Mouse (Mus musculus) megakaryocyte progenitor cell, adult 5-6 weeks (primary cell): ENCODE measurements around the gene Cacna1h. TPM values are rescaled to one million over a fixed set of nuclear protein-coding genes. Genes with fewer than 3 reads are reported as not detected.

Source experiments
- ATAC-seq: replicated peaks from 2 replicates; pipeline ENCODE4 v1.8.0; 2016; ENCODE audit warnings: mild to moderate bottlenecking, moderate TSS enrichment, inconsistent platforms; ENCODE audit not compliant: poor library complexity
- total RNA-seq, 2 experiments: library from RNA; stranded (forward) in 1 of 2; stranded (reverse) in 1 of 2; fragments of 157-497, 149-512 nt in 1 of 2; fragments of 200-1000 nt in 1 of 2; gene quantifications; 2 replicates each; pipeline versions ENCODE4 v1.2.3 to v1.2.4; 2015 to 2017

The Cacna1h gene
- total RNA-seq (2015) = 0.32 TPM in 1 of 2 replicates, not detected in the other
- total RNA-seq (2017) = not detected in 2 replicates

GRCm38 (mm10) chr17:25433617-25434606, at the start of gene Cacna1h:
Gene Cacna1h (minus strand): TSS chr17:25433783.
- ATAC-seq = no peak

- no peak for ATAC-seq
Measured at GRCm38 (mm10) chr17:25482092-25482491, 48.5 kb upstream of the Cacna1h start.

GRCm38 (mm10) chr17:25480820-25481219, 47.2 kb upstream of the Cacna1h start:
- ATAC-seq = no peak

DNA sequence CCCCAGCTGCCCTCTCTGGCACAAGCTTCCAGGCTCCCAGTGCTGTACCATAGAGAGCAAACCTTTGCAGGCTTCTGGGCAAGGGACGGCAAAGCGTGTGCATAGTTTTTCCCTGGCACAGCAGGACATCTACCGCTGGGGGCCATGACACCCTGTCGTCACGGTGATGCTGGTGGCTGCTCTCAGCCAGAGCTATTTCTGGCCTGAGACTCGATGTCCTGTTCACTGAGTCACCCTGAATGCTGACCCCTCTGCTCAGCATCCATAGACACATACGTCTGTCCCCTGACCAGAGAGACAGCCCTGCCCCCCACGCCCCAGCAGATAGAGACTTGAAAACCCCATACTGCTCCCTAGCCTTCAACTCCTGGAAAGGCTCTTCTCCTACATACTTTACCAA, 46.6 kb upstream of the Cacna1h start:
- ATAC-seq = no peak

DNA sequence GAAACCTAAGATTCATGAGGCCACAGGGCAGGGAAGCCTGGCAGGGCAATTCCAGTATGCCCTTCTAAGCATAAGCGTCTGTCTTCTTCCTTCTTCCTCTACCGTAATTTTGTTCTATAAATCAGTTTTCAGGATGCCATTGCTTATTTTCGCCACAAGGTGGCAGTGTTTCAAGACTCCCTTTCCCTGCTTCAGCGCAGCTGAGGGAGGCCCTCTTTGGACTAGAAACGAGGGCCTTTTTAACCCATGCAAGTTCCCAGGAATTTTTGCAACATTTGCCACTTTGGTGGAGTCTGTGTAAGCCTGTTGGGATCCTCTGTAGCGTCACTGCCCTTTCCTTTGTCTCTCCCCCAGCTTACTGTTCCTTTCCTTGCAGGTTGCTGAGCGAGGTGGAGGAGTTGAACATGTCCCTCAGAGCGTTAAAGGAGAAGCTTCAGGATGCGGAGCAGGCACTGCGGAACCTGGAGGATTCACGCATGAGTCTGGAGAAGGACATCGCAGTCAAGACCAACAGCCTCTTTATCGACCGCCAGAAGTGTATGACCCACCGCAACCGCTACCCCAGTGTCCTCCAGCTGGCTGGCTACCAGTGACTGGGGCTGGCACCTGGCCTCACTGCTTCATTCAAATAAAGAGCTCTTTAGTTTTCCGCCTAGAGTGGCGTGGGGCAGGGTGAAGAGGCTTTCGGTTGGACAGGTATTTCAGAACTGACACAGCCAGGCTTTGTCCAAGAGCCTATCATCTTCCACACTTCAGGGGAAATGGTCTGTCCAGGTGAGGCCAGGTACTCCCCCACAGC, 42.6 kb upstream of the Cacna1h start:
- peak; percentile 61 for ATAC-seq

DNA sequence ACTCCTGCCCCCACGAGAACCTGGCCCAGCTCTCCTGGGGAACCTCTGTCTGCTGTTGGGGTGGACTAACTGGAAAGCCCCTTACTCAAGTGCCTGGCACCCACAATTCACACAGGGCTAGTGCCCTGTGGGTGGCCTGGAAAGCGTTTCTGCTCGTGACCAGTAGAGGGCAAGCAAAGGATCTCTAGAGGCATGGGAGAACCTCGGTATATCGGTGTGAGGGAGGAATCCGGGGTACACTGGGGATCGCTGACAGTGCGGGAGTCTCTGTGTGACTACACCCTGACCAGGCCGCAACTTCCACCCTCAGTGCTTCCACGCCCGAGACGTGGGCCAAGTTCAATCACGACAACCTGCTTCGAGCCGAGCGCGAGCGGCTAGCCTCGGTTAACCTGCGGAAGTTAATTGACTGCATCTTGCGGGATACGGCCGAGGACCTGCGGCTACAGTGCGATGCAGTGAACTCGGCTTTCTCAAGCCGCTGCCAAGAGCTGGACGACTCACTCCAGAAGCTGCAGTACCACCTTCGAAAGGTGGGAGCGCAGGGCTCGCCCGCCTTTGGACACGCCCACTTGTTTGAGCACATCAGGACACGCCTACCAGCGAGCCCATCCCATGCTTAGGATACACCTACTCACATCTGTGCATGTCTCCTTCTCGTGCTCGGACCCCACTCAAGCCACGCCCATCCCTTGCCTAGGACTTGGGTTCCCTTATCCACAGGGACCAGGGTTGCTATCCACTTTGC, 40.9 kb upstream of the Cacna1h start:
- peak; percentile 81 for ATAC-seq

GRCm38 (mm10) chr17:25472044-25472443, 38.5 kb upstream of the Cacna1h start:
- ATAC-seq = no peak

DNA sequence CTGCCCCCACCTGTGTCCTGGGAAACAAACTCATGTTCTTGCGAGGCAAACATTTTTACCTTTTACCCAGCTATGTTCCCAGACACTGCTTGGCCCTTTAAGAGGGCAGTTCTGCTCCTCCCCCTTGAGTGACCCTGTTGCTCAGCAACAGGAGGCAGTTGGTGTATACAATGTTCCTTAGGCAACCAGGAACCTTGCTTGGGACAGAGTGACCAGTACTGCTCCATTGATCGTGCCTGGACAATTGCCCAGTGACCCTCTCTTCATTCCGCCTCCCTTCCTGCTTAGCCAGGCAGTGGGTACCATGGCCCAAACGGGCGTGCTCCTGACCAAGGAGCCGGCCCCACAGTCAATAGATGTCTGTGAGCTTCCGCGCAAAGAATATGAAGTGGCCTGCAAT, 37.8 kb upstream of the Cacna1h start:
- no peak for ATAC-seq

GRCm38 (mm10) chr17:25469798-25470197, 36.2 kb upstream of the Cacna1h start:
- 0 out of 2 replicates have a peak, but pooled peaks have one; percentile 41 for ATAC-seq

GRCm38 (mm10) chr17:25468301-25468700, 34.7 kb upstream of the Cacna1h start:
- no peak for ATAC-seq

DNA sequence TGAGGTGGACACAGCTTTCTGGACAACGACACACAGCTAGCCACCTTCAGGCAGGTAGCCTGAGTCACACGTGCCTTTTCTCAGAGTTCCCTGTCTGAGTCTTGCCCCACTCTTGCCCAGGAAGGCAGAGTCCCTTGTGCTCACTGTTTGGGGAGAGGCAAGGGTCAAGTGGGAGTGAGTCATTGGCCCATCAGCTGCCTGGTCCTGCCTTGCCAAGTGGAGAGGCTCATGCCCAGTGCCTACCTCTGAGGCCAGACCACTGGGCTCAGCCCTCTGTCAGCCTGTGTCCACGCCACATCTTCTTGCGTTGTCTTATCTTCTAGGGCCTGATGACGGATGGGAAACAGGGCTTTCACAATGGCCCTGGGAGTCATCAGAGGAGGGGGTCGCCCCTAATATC, 34.2 kb upstream of the Cacna1h start:
- no peak for ATAC-seq

DNA sequence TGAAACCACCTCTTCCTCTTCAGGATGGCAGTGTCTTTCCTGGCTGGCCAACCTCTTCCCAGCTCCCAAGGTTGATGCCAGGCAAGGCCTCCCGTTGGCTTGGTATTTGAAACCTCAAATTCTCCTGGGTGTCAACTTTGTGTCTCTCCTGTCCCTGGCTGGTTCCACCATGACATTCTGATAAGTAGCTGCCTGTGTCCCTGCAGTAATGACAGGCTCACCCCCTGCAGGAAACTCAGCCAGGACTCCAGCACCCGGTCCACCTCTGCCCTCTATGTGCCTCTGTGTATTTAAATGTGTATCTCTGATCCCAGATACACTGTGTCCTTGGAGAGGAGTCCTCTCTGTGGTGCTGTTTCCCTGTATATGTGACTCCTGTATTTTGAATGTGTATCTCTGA, 32.7 kb upstream of the Cacna1h start:
- no peak for ATAC-seq

DNA sequence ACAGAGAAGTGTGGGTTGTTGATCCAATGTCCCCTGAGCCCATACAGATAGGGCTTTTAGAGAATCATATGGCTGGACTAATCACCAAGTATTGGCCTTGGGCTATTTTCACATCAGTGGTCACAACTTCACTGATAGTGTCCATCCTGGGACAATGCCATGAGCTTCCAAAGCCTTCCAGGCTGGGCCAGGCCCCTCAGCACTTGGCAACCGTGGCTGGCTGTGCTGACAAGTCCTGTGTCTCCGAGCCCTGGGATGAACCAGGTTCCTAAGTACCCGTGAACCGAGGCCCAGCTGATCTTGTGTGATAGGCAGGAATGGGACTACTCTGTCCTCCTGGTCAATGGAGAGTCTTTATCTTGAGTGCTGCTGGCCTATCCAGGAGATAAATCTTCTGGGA, 30.5 kb upstream of the Cacna1h start:
- ATAC-seq = no peak

DNA sequence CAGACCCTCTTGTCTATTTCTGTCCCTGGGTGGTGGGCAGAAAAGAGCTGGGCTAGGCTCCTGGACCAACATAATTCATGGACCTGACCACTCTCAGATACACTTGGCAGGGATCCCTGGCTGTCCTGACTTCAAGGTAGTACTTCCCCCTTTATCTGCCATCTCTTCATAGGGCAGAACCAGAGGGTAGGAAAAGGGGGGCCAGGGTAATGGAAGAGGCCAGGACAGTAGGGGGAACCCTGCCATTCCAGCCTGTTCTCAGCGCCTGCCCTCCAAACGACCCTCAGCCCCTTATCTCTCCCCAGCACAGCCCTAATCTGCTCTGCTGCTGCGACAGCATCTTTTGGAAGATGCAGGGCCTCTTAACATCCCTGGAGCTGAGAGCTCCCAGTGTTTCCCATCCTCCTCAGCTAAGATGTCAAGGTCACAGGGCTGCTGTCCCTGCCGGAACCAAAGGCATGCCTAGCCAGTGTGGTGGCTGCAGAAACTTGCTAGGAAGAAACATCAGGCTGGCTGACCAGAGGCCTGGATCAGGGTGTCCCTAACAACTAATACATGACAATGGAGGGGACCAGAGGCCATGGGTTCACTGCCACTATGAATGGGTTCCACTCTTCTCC, 29.9 kb upstream of the Cacna1h start:
- no peak for ATAC-seq

GRCm38 (mm10) chr17:25462236-25462875, 28.8 kb upstream of the Cacna1h start:
- ATAC-seq = no peak

GRCm38 (mm10) chr17:25456540-25456939, 23.0 kb upstream of the Cacna1h start:
- ATAC-seq = no peak

- no peak for ATAC-seq
Measured at GRCm38 (mm10) chr17:25454272-25454671, 20.7 kb upstream of the Cacna1h start, which contains the start of gene Tekt4. Gene Tekt4 (plus strand): TSS chr17:25454615.

DNA sequence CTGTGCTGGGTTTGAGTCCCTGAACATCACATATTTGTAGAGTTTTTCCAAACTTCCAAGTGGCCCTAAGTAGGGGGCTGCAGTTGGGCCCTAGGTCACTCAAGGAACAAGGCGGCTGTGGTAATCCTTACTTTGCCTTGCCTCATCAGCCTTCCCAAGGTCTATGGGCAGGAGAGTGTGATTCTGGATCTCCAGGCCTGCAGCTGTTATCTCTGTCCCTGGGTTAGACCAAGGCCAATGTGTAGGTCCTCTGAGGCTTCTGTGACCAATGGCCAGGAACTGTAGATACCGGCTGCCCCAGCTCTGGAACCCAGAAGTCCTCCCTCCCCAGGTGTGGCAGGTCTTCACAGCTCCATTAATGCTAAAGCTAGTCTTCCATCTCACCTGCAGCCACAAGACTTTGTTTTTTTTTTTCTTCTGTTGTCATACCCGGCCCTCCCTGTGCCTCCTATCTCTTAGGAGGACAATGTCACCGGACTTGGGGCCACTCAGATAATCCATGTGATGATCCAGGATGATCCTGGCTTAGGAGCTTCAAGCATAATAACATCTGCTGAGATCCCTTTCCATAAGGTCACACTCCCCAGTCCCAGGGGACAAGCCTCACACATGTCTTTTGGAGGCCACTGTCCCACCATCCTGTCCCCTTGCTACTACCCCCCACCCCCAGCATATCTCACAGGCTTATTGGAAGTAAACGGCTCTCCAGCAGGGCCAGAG, 18.8 kb upstream of the Cacna1h start:
- no peak for ATAC-seq

DNA sequence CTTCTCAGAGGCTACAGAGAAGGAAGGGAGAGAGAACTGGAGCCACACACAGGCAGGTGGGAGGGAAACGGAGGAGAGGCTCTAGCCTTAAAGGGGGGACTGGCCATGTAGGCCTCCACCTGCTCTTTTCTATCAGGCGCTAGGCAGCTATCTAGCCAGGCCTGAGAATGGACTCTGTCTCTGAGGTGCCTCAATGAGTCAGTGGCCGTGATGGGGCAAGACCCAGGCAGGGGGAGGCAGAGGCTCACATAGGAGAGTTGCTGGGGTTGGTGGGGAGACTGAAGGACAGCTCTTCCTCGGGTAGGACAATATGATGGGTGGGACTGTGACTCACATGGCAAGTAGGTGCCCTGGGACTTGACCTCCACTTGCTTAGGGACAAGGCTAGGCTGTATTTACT, 16.7 kb upstream of the Cacna1h start:
- no peak for ATAC-seq
